Mouse (Mus musculus): Measurements from ENCODE around the gene Ahnak2. TPM values are rescaled to one million over a fixed set of nuclear protein-coding genes. Genes with fewer than 3 reads are reported as not detected.

The Ahnak2 gene
- polyA plus RNA-seq, 1 experiment from 2014 or later = 0.13 TPM

DNA sequence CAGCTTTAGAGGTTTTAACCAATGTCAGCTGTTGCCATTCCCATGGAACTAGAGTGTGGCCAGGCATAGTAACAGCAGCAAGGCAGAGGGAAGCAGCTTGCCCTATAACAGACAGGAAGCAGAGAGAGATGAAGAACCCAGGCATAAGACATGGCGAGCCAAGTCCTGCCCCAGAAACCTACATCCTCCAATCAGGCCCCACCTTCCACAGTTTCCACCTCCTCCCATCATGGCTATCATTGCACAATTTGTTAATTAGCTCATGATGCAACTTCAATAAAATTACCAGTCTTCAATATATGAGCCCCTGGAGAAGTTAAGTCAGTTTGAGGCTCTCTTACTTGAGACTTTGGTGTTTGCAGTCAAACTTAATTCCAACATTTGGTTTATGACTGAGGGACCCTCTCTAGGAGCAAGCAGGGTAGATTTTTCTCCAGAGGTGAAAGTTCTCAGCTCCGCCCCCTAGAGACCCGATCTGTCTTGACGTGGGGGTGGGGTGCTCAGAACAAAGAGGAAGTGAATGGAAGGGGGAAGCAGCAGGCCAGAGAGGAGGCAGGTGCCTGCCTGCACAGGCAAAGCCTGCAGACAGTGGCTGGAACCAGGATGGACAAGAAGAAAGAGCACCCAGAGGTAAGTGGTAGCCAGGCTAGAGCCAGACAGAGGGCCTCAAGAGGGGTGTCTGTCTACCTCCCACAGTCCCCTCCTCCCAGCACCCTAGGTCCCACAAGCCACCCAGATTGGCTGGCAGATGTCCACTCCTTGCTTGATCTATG is 42.1 kb downstream of the Ahnak2 start, which contains the start of gene Pld4:
Gene Pld4, plus strand, starts transcription at position 502 of the 773 bp plus-strand sequence.
- WGBS = 42% methylated on average over 4 of the region's 4 CpGs
- Histone ChIP-seq H3K27me3 (ENCODE audit: control insufficient read depth, insufficient read depth, low read length) (no peaks in the 10 kb centered on the region), H3K9ac (replicated peaks; ENCODE audit: low read length) (no peak within 1 kb of the TSS), H3K9me3 (replicated peaks; ENCODE audit: control insufficient read depth, low read length) (no peaks in the 10 kb centered on the region), H3K36me3 (replicated peaks; ENCODE audit: control insufficient read depth, insufficient read depth, low read depth, low read length) (no peaks in the 10 kb centered on the region), H3K4me3 (ENCODE audit: low read depth, low read length) (no peak within 1 kb of the TSS), H3K27ac (replicated peaks; ENCODE audit: low read depth, low read length) (no peak within 1 kb of the TSS), H3K4me2 (ENCODE audit: low read depth, low read length) (no peak within 1 kb of the TSS), H3K4me1 (ENCODE audit: control insufficient read depth, insufficient read depth, low read length) (no peaks in the 10 kb centered on the region)
- ATAC-seq (replicated peaks; ENCODE audit: insufficient number of reproducible peaks, low FRiP score, low TSS enrichment, low read depth) = no peak
- DNase-seq (ENCODE audit: low spot score) = no peak

GRCm38 (mm10) chr12:112759471-112759870 is 43.0 kb downstream of the Ahnak2 start:
- no peaks in the 10 kb centered on the region for H3K9me3 ChIP-seq (replicated peaks; ENCODE audit: control insufficient read depth, low read length)
- H3K9ac ChIP-seq (replicated peaks; ENCODE audit: low read length) = no peak overlapping the region
- H3K4me1 ChIP-seq (ENCODE audit: control insufficient read depth, insufficient read depth, low read length) = no peaks in the 10 kb centered on the region
- no peak for ATAC-seq (replicated peaks; ENCODE audit: insufficient number of reproducible peaks, low FRiP score, low TSS enrichment, low read depth)
- H3K36me3 ChIP-seq (replicated peaks; ENCODE audit: control insufficient read depth, insufficient read depth, low read depth, low read length) = no peaks in the 10 kb centered on the region
- 94% methylated on average over 3 of the region's 3 CpGs for WGBS
- no peak overlapping the region for H3K4me3 ChIP-seq (ENCODE audit: low read depth, low read length)
- no peak overlapping the region for H3K27ac ChIP-seq (replicated peaks; ENCODE audit: low read depth, low read length)
- DNase-seq (ENCODE audit: low spot score) = no peak
- no peaks in the 10 kb centered on the region for H3K27me3 ChIP-seq (ENCODE audit: control insufficient read depth, insufficient read depth, low read length)
- no peak overlapping the region for H3K4me2 ChIP-seq (ENCODE audit: low read depth, low read length)

DNA sequence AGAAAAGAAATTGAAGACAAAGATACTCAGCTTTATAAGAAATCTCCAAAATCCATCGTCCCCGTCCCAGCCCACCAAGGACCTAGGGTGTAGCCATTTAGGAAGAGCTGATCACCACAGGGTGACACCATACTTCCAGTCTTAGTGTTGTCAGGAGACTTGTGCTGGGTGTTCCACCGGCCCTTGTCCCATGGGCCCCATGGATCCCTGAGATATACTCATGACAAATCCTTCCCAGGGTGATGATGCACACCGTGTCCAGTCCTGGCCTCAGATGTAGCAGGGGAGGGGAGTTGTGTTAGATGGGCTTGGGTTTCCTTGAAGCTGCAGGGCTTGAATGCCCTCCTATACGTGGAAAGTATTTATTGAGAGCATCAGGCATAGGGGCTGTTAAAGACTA is 44.6 kb downstream of the Ahnak2 start:
- ATAC-seq (replicated peaks; ENCODE audit: insufficient number of reproducible peaks, low FRiP score, low TSS enrichment, low read depth) (no peak), DNase-seq (ENCODE audit: low spot score) (no peak)
- H3K36me3 ChIP-seq (replicated peaks; ENCODE audit: control insufficient read depth, insufficient read depth, low read depth, low read length) = no peaks in the 10 kb centered on the region
- no peaks in the 10 kb centered on the region for H3K9me3 ChIP-seq (replicated peaks; ENCODE audit: control insufficient read depth, low read length)
- H3K4me3 ChIP-seq (ENCODE audit: low read depth, low read length) = no peak overlapping the region
- WGBS = 89% methylated on average over 5 of the region's 5 CpGs
- H3K9ac ChIP-seq (replicated peaks; ENCODE audit: low read length) = no peak overlapping the region
- H3K4me2 ChIP-seq (ENCODE audit: low read depth, low read length) = no peak overlapping the region
- no peaks in the 10 kb centered on the region for H3K4me1 ChIP-seq (ENCODE audit: control insufficient read depth, insufficient read depth, low read length)
- no peak overlapping the region for H3K27ac ChIP-seq (replicated peaks; ENCODE audit: low read depth, low read length)
- no peaks in the 10 kb centered on the region for H3K27me3 ChIP-seq (ENCODE audit: control insufficient read depth, insufficient read depth, low read length)

DNA sequence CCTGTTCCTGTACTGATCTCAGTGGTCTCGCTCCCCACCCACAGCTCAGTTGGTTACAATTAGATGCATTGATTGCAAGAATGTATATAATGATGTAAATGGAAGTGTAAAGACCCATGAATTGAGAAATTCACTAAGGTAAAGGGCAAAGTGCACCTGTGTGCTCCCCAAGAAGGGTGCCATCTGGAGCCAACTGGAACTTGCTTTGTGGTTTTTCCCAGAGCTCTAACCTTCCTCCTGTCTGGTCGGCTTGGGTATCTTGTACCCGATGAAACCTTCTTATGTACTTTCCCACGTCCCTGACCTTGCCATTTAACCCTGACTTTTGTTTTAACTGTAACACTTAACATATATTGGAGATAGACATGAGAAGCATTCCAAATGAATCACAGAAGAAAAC is 46.6 kb downstream of the Ahnak2 start:
- Histone ChIP-seq H3K4me3 (ENCODE audit: low read depth, low read length) (no peak overlapping the region), H3K9ac (replicated peaks; ENCODE audit: low read length) (no peak overlapping the region), H3K27ac (replicated peaks; ENCODE audit: low read depth, low read length) (no peak overlapping the region), H3K9me3 (replicated peaks; ENCODE audit: control insufficient read depth, low read length) (no peaks in the 10 kb centered on the region), H3K4me1 (ENCODE audit: control insufficient read depth, insufficient read depth, low read length) (no peaks in the 10 kb centered on the region), H3K36me3 (replicated peaks; ENCODE audit: control insufficient read depth, insufficient read depth, low read depth, low read length) (no peaks in the 10 kb centered on the region), H3K27me3 (ENCODE audit: control insufficient read depth, insufficient read depth, low read length) (no peaks in the 10 kb centered on the region), H3K4me2 (ENCODE audit: low read depth, low read length) (no peak overlapping the region)
- WGBS = 77% methylated on average over 4 of the region's 4 CpGs
- ATAC-seq (replicated peaks; ENCODE audit: insufficient number of reproducible peaks, low FRiP score, low TSS enrichment, low read depth) (no peak), DNase-seq (ENCODE audit: low spot score) (no peak)

- no peak overlapping the region for H3K27ac ChIP-seq (replicated peaks; ENCODE audit: low read depth, low read length)
- no peak overlapping the region for H3K4me3 ChIP-seq (ENCODE audit: low read depth, low read length)
- no peaks in the 10 kb centered on the region for H3K4me1 ChIP-seq (ENCODE audit: control insufficient read depth, insufficient read depth, low read length)
- no peak for DNase-seq (ENCODE audit: low spot score)
- H3K4me2 ChIP-seq (ENCODE audit: low read depth, low read length) = no peak overlapping the region
- H3K9me3 ChIP-seq (replicated peaks; ENCODE audit: control insufficient read depth, low read length) = no peaks in the 10 kb centered on the region
- 51% methylated on average over 2 of the region's 2 CpGs for WGBS
- no peak for ATAC-seq (replicated peaks; ENCODE audit: insufficient number of reproducible peaks, low FRiP score, low TSS enrichment, low read depth)
- H3K36me3 ChIP-seq (replicated peaks; ENCODE audit: control insufficient read depth, insufficient read depth, low read depth, low read length) = no peaks in the 10 kb centered on the region
- H3K27me3 ChIP-seq (ENCODE audit: control insufficient read depth, insufficient read depth, low read length) = no peaks in the 10 kb centered on the region
- no peak overlapping the region for H3K9ac ChIP-seq (replicated peaks; ENCODE audit: low read length)
These were observed 50.1 kb downstream of the Ahnak2 start for GRCm38 (mm10) chr12:112752399-112752798.

DNA sequence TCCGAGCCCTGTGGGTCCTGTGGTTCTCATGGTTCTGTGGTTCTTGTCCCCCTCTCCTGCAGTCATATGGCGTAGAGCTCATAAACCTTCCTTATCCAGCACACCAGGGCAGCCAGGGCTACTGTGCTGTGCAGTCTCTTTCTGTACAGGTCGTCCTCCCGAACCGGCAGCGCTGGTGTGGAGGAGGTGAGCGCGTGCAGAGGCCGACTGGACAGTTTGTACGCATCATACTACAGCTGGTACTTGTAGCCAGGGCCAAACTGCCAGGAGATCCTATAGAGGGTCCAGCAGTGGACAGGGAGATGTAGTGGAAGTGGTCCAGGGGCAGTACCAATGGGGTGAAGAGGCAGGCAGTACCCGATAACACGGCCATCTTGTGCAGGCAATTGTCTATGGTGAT is 51.5 kb downstream of the Ahnak2 start:
- Histone ChIP-seq H3K27ac (replicated peaks; ENCODE audit: low read depth, low read length) (no peak overlapping the region), H3K4me2 (ENCODE audit: low read depth, low read length) (no peak overlapping the region), H3K4me1 (ENCODE audit: control insufficient read depth, insufficient read depth, low read length) (peaks cover 4% of the 10 kb centered on the region; the same call in 1 of the 2 replicates), H3K4me3 (ENCODE audit: low read depth, low read length) (no peak overlapping the region), H3K9me3 (replicated peaks; ENCODE audit: control insufficient read depth, low read length) (no peaks in the 10 kb centered on the region), H3K27me3 (ENCODE audit: control insufficient read depth, insufficient read depth, low read length) (no peaks in the 10 kb centered on the region), H3K9ac (replicated peaks; ENCODE audit: low read length) (no peak overlapping the region), H3K36me3 (replicated peaks; ENCODE audit: control insufficient read depth, insufficient read depth, low read depth, low read length) (no peaks in the 10 kb centered on the region)
- 91% methylated on average over 12 of the region's 12 CpGs for WGBS
- DNase-seq (ENCODE audit: low spot score) (no peak), ATAC-seq (replicated peaks; ENCODE audit: insufficient number of reproducible peaks, low FRiP score, low TSS enrichment, low read depth) (no peak)

GRCm38 (mm10) chr12:112747606-112747970 is 54.9 kb downstream of the Ahnak2 start:
- no peak overlapping the region; the same call in 1 of the 2 replicates for H3K4me2 ChIP-seq (ENCODE audit: low read depth, low read length)
- WGBS = 69% methylated on average over 8 of the region's 8 CpGs
- peak overlapping the region; percentile 70; the same call in 1 of the 2 replicates for H3K27ac ChIP-seq (replicated peaks; ENCODE audit: low read depth, low read length)
- no peaks in the 10 kb centered on the region for H3K36me3 ChIP-seq (replicated peaks; ENCODE audit: control insufficient read depth, insufficient read depth, low read depth, low read length)
- no peaks in the 10 kb centered on the region for H3K9me3 ChIP-seq (replicated peaks; ENCODE audit: control insufficient read depth, low read length)
- ATAC-seq (replicated peaks; ENCODE audit: insufficient number of reproducible peaks, low FRiP score, low TSS enrichment, low read depth) (0 out of 2 replicates have a peak, but pooled peaks have one; percentile 7), DNase-seq (ENCODE audit: low spot score) (no peak)
- H3K4me3 ChIP-seq (ENCODE audit: low read depth, low read length) = no peak overlapping the region
- H3K27me3 ChIP-seq (ENCODE audit: control insufficient read depth, insufficient read depth, low read length) = no peaks in the 10 kb centered on the region
- peak overlapping the region; percentile 32; the same call in 1 of the 2 replicates for H3K9ac ChIP-seq (replicated peaks; ENCODE audit: low read length)
- H3K4me1 ChIP-seq (ENCODE audit: control insufficient read depth, insufficient read depth, low read length) = peaks cover 4% of the 10 kb centered on the region; the same call in 1 of the 2 replicates

DNA sequence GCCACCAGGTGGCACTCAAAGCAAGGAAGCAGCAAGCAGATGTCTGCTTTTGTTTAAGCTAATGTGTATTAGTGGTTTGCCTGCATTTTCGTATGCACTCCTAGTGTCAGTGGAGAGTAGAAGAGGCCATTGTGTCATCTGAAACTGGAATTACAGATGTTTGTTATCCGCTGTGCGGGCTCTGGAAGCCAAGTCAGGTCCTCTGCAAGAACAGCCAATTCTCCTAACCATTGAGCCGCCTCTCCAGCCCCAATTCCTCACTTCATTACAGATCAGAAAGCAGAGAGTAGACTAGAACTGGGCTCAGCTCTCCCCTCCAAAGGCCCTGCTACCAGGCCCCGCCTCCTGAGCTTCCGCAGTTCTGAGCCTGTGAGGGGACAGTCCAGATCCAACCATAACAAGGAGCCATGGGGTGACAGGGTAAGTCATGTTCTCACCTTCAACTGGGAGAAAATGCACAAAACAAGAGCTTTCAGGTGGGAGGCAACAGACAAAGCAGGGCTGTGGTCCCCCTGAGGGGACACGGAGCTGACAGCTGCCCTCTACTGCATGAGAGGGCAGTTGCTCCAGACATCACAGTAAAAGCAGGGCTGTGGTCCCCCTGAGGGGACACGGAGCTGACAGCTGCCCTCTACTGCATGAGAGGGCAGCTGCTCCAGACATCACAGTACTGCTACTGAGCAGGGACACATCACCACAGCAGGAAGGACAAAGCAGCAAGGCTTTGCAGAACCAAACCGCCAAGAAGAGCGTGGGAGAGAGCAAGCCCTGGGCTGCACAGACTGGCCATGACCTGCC is 55.5 kb downstream of the Ahnak2 start:
- Histone ChIP-seq H3K4me3 (ENCODE audit: low read depth, low read length) (no peak overlapping the region), H3K27me3 (ENCODE audit: control insufficient read depth, insufficient read depth, low read length) (no peaks in the 10 kb centered on the region), H3K4me2 (ENCODE audit: low read depth, low read length) (peak overlapping the region; percentile 25), H3K36me3 (replicated peaks; ENCODE audit: control insufficient read depth, insufficient read depth, low read depth, low read length) (no peaks in the 10 kb centered on the region), H3K9ac (replicated peaks; ENCODE audit: low read length) (peak overlapping the region; percentile 32; the same call in 1 of the 2 replicates), H3K27ac (replicated peaks; ENCODE audit: low read depth, low read length) (peak overlapping the region; percentile 70; the same call in 1 of the 2 replicates), H3K4me1 (ENCODE audit: control insufficient read depth, insufficient read depth, low read length) (peaks cover 4% of the 10 kb centered on the region; the same call in 1 of the 2 replicates), H3K9me3 (replicated peaks; ENCODE audit: control insufficient read depth, low read length) (no peaks in the 10 kb centered on the region)
- ATAC-seq (replicated peaks; ENCODE audit: insufficient number of reproducible peaks, low FRiP score, low TSS enrichment, low read depth) (peak; percentile 37; the same call in 1 of the 2 replicates), DNase-seq (ENCODE audit: low spot score) (peak; percentile 87)
- 13% methylated on average over 10 of the region's 10 CpGs for WGBS

Measured in embryonic facial prominence, embryonic 11.5 days (tissue).